Mouse (Mus musculus) midbrain, postnatal 0 days (tissue): ENCODE data around the gene Wdr43. TPM values are rescaled to one million over a fixed set of nuclear protein-coding genes. Genes with fewer than 3 reads are reported as not detected.
A peak's percentile ranks its signal among the peaks of the same experiment; 100 is the strongest.

Experiments used
- ATAC-seq: fragments of 200-750 bp; cut with Nextera tagmentation; 2 replicates; pipeline ENCODE4 v1.8.0; 2017; ENCODE audit warnings: moderate number of reproducible peaks, mild to moderate bottlenecking, moderate TSS enrichment, moderate library complexity; ENCODE audit not compliant: low FRiP score
- DNase-seq: peaks from one replicate; pipeline ENCODE4 v3.0.0-alpha.2; 2015; ENCODE audit warnings: low spot score
- H3K27ac ChIP-seq: fragments of 300-500 bp; sonication (generic); 2 replicates; pipeline ENCODE4 v1.5.1; 2014; ENCODE audit warnings: low read depth, mild to moderate bottlenecking, low read length, mixed read lengths
- H3K27me3 ChIP-seq: fragments of 300-500 bp; sonication (generic); 2 replicates; pipeline ENCODE4 v1.6.1; 2014; ENCODE audit warnings: low read length, control low read depth, mixed read lengths; ENCODE audit not compliant: insufficient read depth
- H3K36me3 ChIP-seq: fragments of 300-500 bp; sonication (generic); 2 replicates; pipeline ENCODE4 v1.6.1; 2014; ENCODE audit warnings: low read length, control low read depth, mixed read lengths; ENCODE audit not compliant: insufficient read depth
- H3K4me1 ChIP-seq: fragments of 300-500 bp; sonication (generic); 2 replicates; pipeline ENCODE4 v1.6.1; 2014; ENCODE audit warnings: mild to moderate bottlenecking, control low read depth, antibody characterized with exemption, low read length, mixed read lengths; ENCODE audit not compliant: insufficient read depth
- H3K4me2 ChIP-seq: fragments of 300-500 bp; sonication (generic); 2 replicates; pipeline ENCODE4 v1.6.1; 2014; ENCODE audit warnings: low read depth, mild to moderate bottlenecking, low read length, mixed read lengths; ENCODE audit not compliant: poor library complexity, severe bottlenecking
- H3K4me3 ChIP-seq: fragments of 300-500 bp; sonication (generic); 2 replicates; pipeline ENCODE4 v1.5.1; 2014; ENCODE audit warnings: low read depth, mild to moderate bottlenecking, low read length, moderate library complexity
- H3K9ac ChIP-seq: fragments of 300-500 bp; sonication (generic); replicated peaks from 2 replicates; pipeline ENCODE4 v1.6.1; 2014; ENCODE audit warnings: mild to moderate bottlenecking, low read length, moderate library complexity, mixed read lengths; ENCODE audit not compliant: poor library complexity, severe bottlenecking
- H3K9me3 ChIP-seq: fragments of 300-500 bp; sonication (generic); 2 replicates; pipeline ENCODE4 v1.6.1; 2016; ENCODE audit warnings: low read length, control low read depth
- CTCF ChIP-seq: IDR thresholded peaks from 2 replicates; pipeline ENCODE4 v1.5.1; 2016; ENCODE audit warnings: antibody characterized with exemption, mild to moderate bottlenecking
- WGBS: fragments of 180-500 bp; shearing (Covaris S2); extraction: QIAGEN DNeasy Blood & Tissue Kit; methylation state at CpG from one replicate; pipeline ENCODE4 v1.1.7; 2014; 5-methylcytosine and 5-hydroxymethylcytosine counted together
- polyA plus RNA-seq: library from polyadenylated mRNA; unstranded; fragments of >200 nt; fragmentation: Nextera tagmentation; extraction: Ambion mirVana; gene quantifications from 2 replicates; pipeline ENCODE4 v1.2.1, GENCODE M21; 2015
- total RNA-seq: library from RNA; depleted of rRNA; stranded (reverse); fragments of >200 nt; gene quantifications from 2 replicates; pipeline ENCODE4 v1.2.3, GENCODE M21; 2014; rRNA removed

The Wdr43 gene
- total and polyA plus RNA-seq, 2 experiments from 2014 or later: 36.5 to 87.3 TPM

GRCm38 (mm10) chr17:71698619-71698956 lies 82.9 kb downstream of the Wdr43 start:
- no peak overlapping the region for H3K4me3 ChIP-seq
- H3K27me3 ChIP-seq: no peaks in the 10 kb centered on the region
- DNase-seq (no peak), ATAC-seq (no peak)
- H3K4me2 ChIP-seq: no peak overlapping the region
- no peaks in the 10 kb centered on the region for H3K36me3 ChIP-seq
- WGBS: 89% methylated on average over 11 of the region's 11 CpGs
- H3K9ac ChIP-seq: no peak overlapping the region
- no peak for TF ChIP-seq CTCF
- H3K27ac ChIP-seq: no peak overlapping the region
- H3K9me3 ChIP-seq: 0 out of 2 replicates have a peak, but pooled peaks cover 3% of the 10 kb centered on the region
- no peaks in the 10 kb centered on the region for H3K4me1 ChIP-seq

GRCm38 (mm10) chr17:71705113-71705512 lies 89.4 kb downstream of the Wdr43 start:
- H3K27ac ChIP-seq: no peak overlapping the region
- H3K4me3 ChIP-seq: no peak overlapping the region
- ATAC-seq (no peak), DNase-seq (no peak)
- H3K36me3 ChIP-seq: no peaks in the 10 kb centered on the region
- H3K27me3 ChIP-seq: no peaks in the 10 kb centered on the region
- no peak for TF ChIP-seq CTCF
- no peak overlapping the region for H3K4me2 ChIP-seq
- WGBS: 81% methylated on average over 1 of the region's 1 CpGs
- H3K9ac ChIP-seq: no peak overlapping the region
- 0 out of 2 replicates have a peak, but pooled peaks cover under 1% of the 10 kb centered on the region for H3K9me3 ChIP-seq
- H3K4me1 ChIP-seq: no peaks in the 10 kb centered on the region

GRCm38 (mm10) chr17:71705550-71706480 lies 90.1 kb downstream of the Wdr43 start:
- WGBS: 86% methylated on average over 14 of the region's 14 CpGs
- H3K36me3 ChIP-seq: no peaks in the 10 kb centered on the region
- no peak for TF ChIP-seq CTCF
- ATAC-seq (no peak), DNase-seq (no peak)
- no peak overlapping the region for H3K9ac ChIP-seq
- H3K4me3 ChIP-seq: no peak overlapping the region
- no peaks in the 10 kb centered on the region for H3K27me3 ChIP-seq
- H3K9me3 ChIP-seq: no peaks in the 10 kb centered on the region
- no peaks in the 10 kb centered on the region for H3K4me1 ChIP-seq
- no peak overlapping the region for H3K27ac ChIP-seq
- H3K4me2 ChIP-seq: no peak overlapping the region

GRCm38 (mm10) chr17:71707715-71708114 lies 92.0 kb downstream of the Wdr43 start:
- no peaks in the 10 kb centered on the region for H3K36me3 ChIP-seq
- H3K27me3 ChIP-seq: no peaks in the 10 kb centered on the region
- ATAC-seq (peak; percentile 31; the same call in 1 of the 2 replicates), DNase-seq (peak; percentile 27)
- 36% methylated on average over 4 of the region's 4 CpGs for WGBS
- no peak overlapping the region for H3K9ac ChIP-seq
- H3K4me2 ChIP-seq: no peak overlapping the region
- H3K9me3 ChIP-seq: no peaks in the 10 kb centered on the region
- no peak overlapping the region for H3K4me3 ChIP-seq
- TF ChIP-seq CTCF: no peak
- H3K4me1 ChIP-seq: no peaks in the 10 kb centered on the region
- H3K27ac ChIP-seq: no peak overlapping the region

Other genes starting within 250 kb of the Wdr43 start
- 9.1 and 40.7 TPM in 2 replicates for gene Gm4707, start 156.0 kb upstream of the Wdr43 start, total RNA-seq
- gene Gm4707, start 156.0 kb upstream of the Wdr43 start, polyA plus RNA-seq: 1.2 and 2.4 TPM in 2 replicates
- gene Smchd1, start 140.6 kb upstream of the Wdr43 start, total RNA-seq: 40.2 and 58.7 TPM in 2 replicates
- gene Smchd1, start 140.6 kb upstream of the Wdr43 start, polyA plus RNA-seq: 30.2 and 33.4 TPM in 2 replicates
- 0.44 and 0.80 TPM in 2 replicates for gene Ndc80, start 89.0 kb upstream of the Wdr43 start, total RNA-seq
- gene Ndc80, start 89.0 kb upstream of the Wdr43 start, polyA plus RNA-seq: 2.8 and 3.3 TPM in 2 replicates
- gene Spdya, start 63.8 kb upstream of the Wdr43 start, total RNA-seq: 0.71 and 0.85 TPM in 2 replicates
- 2.5 and 2.7 TPM in 2 replicates for gene Spdya, start 63.8 kb upstream of the Wdr43 start, polyA plus RNA-seq
- gene Togaram2, start 57.4 kb downstream of the Wdr43 start, total RNA-seq: 4.5 and 5.0 TPM in 2 replicates
- gene Togaram2, start 57.4 kb downstream of the Wdr43 start, polyA plus RNA-seq: 1.2 and 1.7 TPM in 2 replicates
- 0.11 TPM in 1 of 2 replicates, not detected in the other for gene Pcare, start 137.0 kb downstream of the Wdr43 start, total RNA-seq
- gene Pcare, start 137.0 kb downstream of the Wdr43 start, polyA plus RNA-seq: not detected in 2 replicates
- 15.8 and 28.4 TPM in 2 replicates for gene Clip4, start 152.6 kb downstream of the Wdr43 start, total RNA-seq
- gene Clip4, start 152.6 kb downstream of the Wdr43 start, polyA plus RNA-seq: 16.4 and 16.9 TPM in 2 replicates